Comparison of ENCODE assay signal across 8 mouse cellular contexts in the genomic region with DNA sequence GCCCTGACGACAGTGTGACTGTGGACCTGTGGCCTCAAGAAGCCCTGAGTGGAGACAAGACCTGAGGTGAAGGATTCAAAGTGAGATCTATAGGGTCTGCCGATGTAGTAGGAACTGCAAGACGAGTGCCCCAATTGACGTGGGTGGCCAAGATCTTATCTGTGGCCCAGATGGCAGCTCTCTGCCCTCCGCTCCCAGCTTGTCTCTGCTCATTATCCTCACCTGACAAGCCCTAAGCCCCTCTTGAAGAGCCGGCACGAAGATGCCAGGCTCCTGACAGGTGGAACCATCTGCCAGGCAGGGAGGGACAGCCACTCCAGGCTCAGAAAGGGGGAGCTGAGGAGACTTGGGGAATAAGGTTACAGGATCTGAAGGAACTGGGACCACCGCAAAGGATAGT. TPM values are rescaled to one million over a fixed set of nuclear protein-coding genes. Genes with fewer than 3 reads are reported as not detected.
DNase-seq lines count a peak whose midpoint lies in the region; ATAC-seq and TF ChIP-seq lines count a peak whose summit lies in the region.

No protein-coding gene starts in this region.

- TF ChIP-seq EP300 in heart, adult 2 months (IDR thresholded peaks at IDR 0.05; ENCODE audit: insufficient read depth, low read depth, low read length), result no peak

- peak overlapping the region; percentile 86 for H3K4me2 ChIP-seq in heart, embryonic 16.5 days (ENCODE audit: low read depth, low read length)
- peak overlapping the region; percentile 54; the same call in 1 of the 2 replicates for H3K4me2 ChIP-seq in midbrain, embryonic 15.5 days

- no peak overlapping the region for H3K4me3 ChIP-seq in heart, embryonic 16.5 days (ENCODE audit: low read length)
- no peak overlapping the region for H3K4me3 ChIP-seq in heart, adult 2 months
- peak overlapping the region; percentile 58 for H3K4me3 ChIP-seq in hindbrain, embryonic 10.5 days
- H3K4me3 ChIP-seq in midbrain, embryonic 15.5 days, result no peak overlapping the region

- no peak overlapping the region for H3K9ac ChIP-seq in heart, embryonic 16.5 days (ENCODE audit: low read length)
- H3K9ac ChIP-seq in heart, adult 2 months (ENCODE audit: low read depth, low read length), result no peak overlapping the region
- no peak overlapping the region for H3K9ac ChIP-seq in midbrain, embryonic 15.5 days

- no peak for TF ChIP-seq CTCF in heart, adult 2 months (IDR thresholded peaks at IDR 0.05)

- no peak overlapping the region for H3K27ac ChIP-seq in heart, embryonic 16.5 days (ENCODE audit: low read length)
- no peak overlapping the region for H3K27ac ChIP-seq in heart, adult 2 months
- H3K27ac ChIP-seq in hindbrain, embryonic 10.5 days, result no peak overlapping the region
- H3K27ac ChIP-seq in midbrain, embryonic 15.5 days, result no peak overlapping the region

- no peaks in the 10 kb centered on the region for H3K79me2 ChIP-seq in heart, adult 2 months (replicated peaks; ENCODE audit: control insufficient read depth, insufficient read depth, low read length)

- 10% methylated on average over 8 of the region's 8 CpGs for WGBS in heart, embryonic 16.5 days
- WGBS in heart, adult 2 months, result 14% methylated on average over 8 of the region's 8 CpGs
- WGBS in hindbrain, embryonic 10.5 days, result 19% methylated on average over 8 of the region's 8 CpGs
- WGBS in midbrain, embryonic 15.5 days, result 22% methylated on average over 8 of the region's 8 CpGs

- intact Hi-C loops in heart, adult 2 months (cut with DNase I), result loop anchor here (5.0 kb wide), 2 partner anchors 40 to 170 kb away; a partner anchor contains a TSS

- ATAC-seq in heart, embryonic 16.5 days (replicated peaks; ENCODE audit: extremely low read depth, insufficient read depth, low FRiP score), result no peak
- ATAC-seq in midbrain, embryonic 15.5 days (replicated peaks), result no peak

- peaks cover 27% of the 10 kb centered on the region for H3K4me1 ChIP-seq in heart, embryonic 16.5 days (ENCODE audit: control insufficient read depth, insufficient read depth, low read length)
- no peaks in the 10 kb centered on the region for H3K4me1 ChIP-seq in heart, adult 2 months (ENCODE audit: control insufficient read depth, insufficient read depth, low read length)
- peaks cover 60% of the 10 kb centered on the region for H3K4me1 ChIP-seq in hindbrain, embryonic 10.5 days (replicated peaks)
- H3K4me1 ChIP-seq in midbrain, embryonic 15.5 days, result peaks cover 40% of the 10 kb centered on the region

- H3K36me3 ChIP-seq in heart, embryonic 16.5 days (ENCODE audit: control insufficient read depth, insufficient read depth), result no peaks in the 10 kb centered on the region
- no peaks in the 10 kb centered on the region for H3K36me3 ChIP-seq in heart, adult 2 months (ENCODE audit: control insufficient read depth, insufficient read depth, low read length)
- 0 out of 2 replicates have a peak, but pooled peaks cover 5% of the 10 kb centered on the region for H3K36me3 ChIP-seq in hindbrain, embryonic 10.5 days
- no peaks in the 10 kb centered on the region; the same call in none of the 2 replicates for H3K36me3 ChIP-seq in midbrain, embryonic 15.5 days (replicated peaks)

- H3K9me3 ChIP-seq in heart, embryonic 16.5 days (replicated peaks; ENCODE audit: control insufficient read depth, low read length), result no peaks in the 10 kb centered on the region
- H3K9me3 ChIP-seq in hindbrain, embryonic 10.5 days, result no peaks in the 10 kb centered on the region
- no peaks in the 10 kb centered on the region for H3K9me3 ChIP-seq in midbrain, embryonic 15.5 days

- DNase-seq in heart, adult 2 months, result no peak
- peak; percentile 22 for DNase-seq in T-cell, adult 2 months (ENCODE audit: low spot score)
- DNase-seq in hindbrain, embryonic 10.5 days (ENCODE audit: low spot score), result no peak
- no peak for DNase-seq in left cerebral cortex, adult 9 months (ENCODE audit: low spot score in 2 of 2)
- no peak for DNase-seq in adrenal gland, postnatal 14 days
- DNase-seq in layer of hippocampus, adult 11-12 months (ENCODE audit: low spot score), result no peak

- no peak for TF ChIP-seq POLR2A in heart, adult 2 months (IDR thresholded peaks at IDR 0.05; ENCODE audit: insufficient read depth, low read depth, low read length)

- peaks cover 60% of the 10 kb centered on the region for H3K27me3 ChIP-seq in heart, embryonic 16.5 days (ENCODE audit: control insufficient read depth, insufficient read depth, low read length)
- peaks cover 25% of the 10 kb centered on the region for H3K27me3 ChIP-seq in heart, adult 2 months (ENCODE audit: control insufficient read depth, insufficient read depth, low read length)
- H3K27me3 ChIP-seq in hindbrain, embryonic 10.5 days (ENCODE audit: insufficient read depth, poor library complexity, severe bottlenecking), result peaks cover 69% of the 10 kb centered on the region
- peaks cover 27% of the 10 kb centered on the region for H3K27me3 ChIP-seq in midbrain, embryonic 15.5 days (replicated peaks)

RNA-seq across cellular contexts. Expression of a gene that starts 32.2 kb away (rescaled TPM):
- polyA plus RNA-seq in heart, embryonic 16.5 days (2015; fragmentation: Nextera tagmentation; extraction: Ambion mirVana), result 0.92 and 1.2 TPM in 2 replicates
- total RNA-seq in heart, adult 2 months (2021), result not detected
- not detected in 2 replicates for polyA plus RNA-seq in heart, adult 2 months (2012; rRNA removed)
- 0.59 and 0.66 TPM in 2 replicates for polyA plus RNA-seq in hindbrain, embryonic 10.5 days (2016; fragmentation: Nextera tagmentation; extraction: Ambion mirVana)
- polyA plus RNA-seq in midbrain, embryonic 15.5 days (2015; fragmentation: Nextera tagmentation; extraction: Ambion mirVana), result 1.3 and 1.6 TPM in 2 replicates
- not detected in 2 replicates for total RNA-seq in adrenal gland, postnatal 14 days (2021)

RNA-seq across cellular contexts. Expression of a gene that starts 43.6 kb away (rescaled TPM):
- polyA plus RNA-seq in heart, embryonic 16.5 days (2015; fragmentation: Nextera tagmentation; extraction: Ambion mirVana), result 0.04 and 0.08 TPM in 2 replicates
- total RNA-seq in heart, adult 2 months (2021), result under 1 TPM; 0.13 to 0.36 TPM
- polyA plus RNA-seq in heart, adult 2 months (2012; rRNA removed), result 0.26 and 0.31 TPM in 2 replicates
- polyA plus RNA-seq in hindbrain, embryonic 10.5 days (2016; fragmentation: Nextera tagmentation; extraction: Ambion mirVana), result 0.76 and 1.8 TPM in 2 replicates
- 13.2 and 13.9 TPM in 2 replicates for polyA plus RNA-seq in midbrain, embryonic 15.5 days (2015; fragmentation: Nextera tagmentation; extraction: Ambion mirVana)
- 9.2 and 10.1 TPM in 2 replicates for total RNA-seq in adrenal gland, postnatal 14 days (2021)
